Mouse (Mus musculus) spleen, postnatal 4 days (tissue): ENCODE measurements around the gene Sdf2.
"Not testable (repeated sequence)": the region's sequence is repeated elsewhere in the genome, so short reads cannot be mapped to it uniquely, and the experiment has no call there.

Experiments used
- DNase-seq, 2 experiments: peaks; one replicate each; pipeline ENCODE4 v3.0.0; 2022; ENCODE audit warnings: low spot score in 2 of 2

Gene Sdf2

DNA sequence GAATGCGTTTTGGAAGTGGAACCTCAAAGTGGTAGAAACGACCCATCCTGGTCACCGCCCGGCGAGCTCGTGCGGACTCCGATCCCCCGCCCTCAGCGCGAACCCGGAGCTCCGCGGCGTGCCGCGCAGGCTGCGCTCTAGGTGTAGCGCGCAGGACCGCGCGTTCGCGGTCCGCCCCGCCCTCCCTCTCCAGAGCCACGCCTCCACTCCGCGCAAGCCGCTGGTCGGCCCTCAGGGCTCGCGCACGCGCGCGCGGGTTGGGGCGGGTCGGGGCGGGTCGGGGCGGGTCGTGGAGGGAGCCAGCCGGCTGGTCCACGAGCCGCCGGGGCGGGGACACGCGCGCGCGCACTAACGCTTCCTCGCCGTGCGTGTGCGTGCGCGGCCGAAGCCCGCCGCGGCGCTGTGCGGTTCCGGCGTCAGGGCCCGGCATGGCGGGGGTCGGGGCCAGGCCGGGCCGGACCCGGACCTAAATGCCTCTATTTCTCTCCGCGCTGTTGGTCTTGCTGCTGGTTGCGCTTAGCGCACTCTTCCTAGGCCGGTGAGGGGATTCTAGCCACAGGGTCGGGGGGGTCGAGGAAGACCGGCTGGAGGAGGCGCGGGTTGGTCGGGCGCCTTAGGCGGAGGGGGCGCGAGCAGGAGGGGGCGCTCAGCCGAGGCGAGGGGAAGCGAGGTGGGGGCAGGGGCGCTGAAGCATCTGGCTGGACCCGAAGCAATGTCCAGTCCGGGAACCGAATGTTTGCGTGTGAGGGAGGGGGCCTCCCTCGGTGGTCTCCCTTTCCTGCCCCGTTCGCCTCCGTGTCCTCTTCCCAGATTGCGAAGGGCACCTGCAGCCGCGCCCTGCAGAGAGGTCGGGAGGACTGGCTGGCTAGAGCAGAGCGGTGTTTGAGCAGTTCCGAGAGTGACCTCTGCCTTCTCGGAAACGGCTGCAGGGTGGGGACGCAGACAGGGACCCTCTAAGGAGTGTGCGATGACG lies 16.1 kb downstream of the Sdf2 start, which contains the start of gene 2610507B11Rik:
TSS of gene 2610507B11Rik (plus strand) at position 373 of the 973 bp plus-strand sequence.
- peak; percentile 94 to 97 for DNase-seq

DNA sequence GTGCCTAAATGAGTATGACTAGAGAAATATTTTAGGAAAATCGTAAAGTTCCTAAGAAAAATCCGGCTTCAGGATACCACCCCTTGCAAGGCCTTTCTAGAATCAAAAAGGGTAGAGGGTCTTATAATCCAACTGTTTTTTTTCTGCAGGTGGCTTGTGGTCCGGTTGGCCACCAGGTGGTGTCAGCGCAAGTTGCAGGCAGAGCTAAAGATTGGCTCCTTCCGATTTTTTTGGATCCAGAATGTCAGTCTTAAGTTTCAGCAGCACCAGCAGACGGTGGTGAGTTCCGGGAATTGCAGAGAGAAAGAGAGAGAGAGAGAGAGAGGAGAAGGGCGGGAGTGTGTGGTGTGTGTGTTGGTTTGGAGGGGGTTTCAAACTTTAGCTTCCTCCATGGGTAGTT lies 17.0 kb downstream of the Sdf2 start:
- DNase-seq = peak; percentile 51 to 77

DNA sequence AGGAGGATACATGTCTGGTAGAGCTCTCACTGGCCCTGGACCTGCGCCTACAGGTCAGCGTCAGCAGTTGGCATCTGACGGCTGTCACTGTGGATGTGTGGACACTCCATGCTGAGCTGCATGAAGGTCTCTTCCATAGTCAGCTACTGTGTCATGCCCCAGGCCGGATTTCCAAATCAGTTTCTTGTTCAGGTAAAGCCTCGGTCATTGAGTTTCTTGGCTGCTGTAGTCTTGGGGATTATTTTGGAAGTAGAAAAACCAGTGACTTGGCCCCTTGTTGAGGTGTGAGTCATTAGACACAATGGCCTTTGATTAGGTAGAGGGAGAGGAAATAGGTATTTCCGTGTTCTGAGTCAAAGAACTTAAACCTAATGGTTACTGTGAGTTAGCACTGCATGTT lies 20.0 kb downstream of the Sdf2 start:
- DNase-seq = no peak

DNA sequence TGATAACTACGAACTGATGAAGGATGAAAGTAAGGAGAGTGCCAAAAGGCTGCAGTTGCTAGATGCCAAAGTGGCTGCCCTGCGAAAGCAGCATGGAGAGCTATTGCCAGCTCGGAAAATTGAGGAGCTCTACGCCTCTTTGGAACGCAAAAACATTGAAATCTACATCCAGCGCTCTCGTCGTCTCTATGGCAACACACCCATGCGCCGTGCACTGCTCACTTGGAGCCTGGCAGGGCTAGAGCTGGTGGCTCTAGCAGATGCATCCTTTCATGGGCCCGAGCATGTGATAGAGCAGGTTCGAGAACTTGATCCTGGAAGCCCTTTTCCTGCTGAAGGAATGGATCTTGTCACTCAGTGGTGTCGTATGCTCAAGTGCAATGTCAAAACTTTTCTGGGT lies 26.4 kb downstream of the Sdf2 start:
- DNase-seq = no peak

DNA sequence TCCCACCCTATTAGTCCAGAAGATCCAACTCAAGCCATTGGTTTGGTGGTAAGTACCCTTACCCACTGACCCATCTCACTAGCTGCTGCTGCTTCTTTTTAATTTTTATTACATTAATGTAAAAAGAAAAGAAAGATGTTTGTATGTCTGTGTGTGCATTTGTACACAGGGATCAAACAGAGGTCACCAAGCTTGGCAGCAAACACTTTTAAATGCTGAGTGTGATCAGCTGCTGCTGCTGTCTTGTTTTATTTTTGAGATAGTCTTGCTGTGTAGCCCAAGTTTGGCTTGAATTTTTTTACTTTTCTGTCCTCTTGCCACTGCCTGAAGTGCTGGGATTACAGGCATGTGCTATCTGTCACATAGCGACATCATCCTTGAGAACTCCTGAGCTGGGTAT lies 30.1 kb downstream of the Sdf2 start:
- DNase-seq = no peak

DNA sequence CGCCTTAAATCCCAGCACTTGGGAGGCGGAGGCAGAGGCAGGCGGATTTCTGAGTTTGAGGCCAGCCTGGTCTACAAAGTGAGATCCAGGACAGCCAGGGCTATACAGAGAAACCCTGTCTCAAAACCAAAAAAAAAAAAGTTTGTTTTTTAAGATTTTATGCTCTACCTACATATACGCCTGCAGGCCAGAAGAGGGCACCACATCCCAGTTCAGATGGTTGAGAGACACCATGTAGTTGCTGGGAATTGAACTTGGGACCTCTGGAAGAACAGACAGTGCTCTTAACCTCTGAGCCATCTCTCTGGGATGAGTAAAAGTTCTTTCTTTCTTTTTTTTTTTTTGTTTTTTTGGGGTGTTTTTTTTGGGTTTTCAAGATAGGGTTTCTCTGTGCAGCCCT lies 30.6 kb downstream of the Sdf2 start:
- DNase-seq = not testable (repeated sequence)

DNA sequence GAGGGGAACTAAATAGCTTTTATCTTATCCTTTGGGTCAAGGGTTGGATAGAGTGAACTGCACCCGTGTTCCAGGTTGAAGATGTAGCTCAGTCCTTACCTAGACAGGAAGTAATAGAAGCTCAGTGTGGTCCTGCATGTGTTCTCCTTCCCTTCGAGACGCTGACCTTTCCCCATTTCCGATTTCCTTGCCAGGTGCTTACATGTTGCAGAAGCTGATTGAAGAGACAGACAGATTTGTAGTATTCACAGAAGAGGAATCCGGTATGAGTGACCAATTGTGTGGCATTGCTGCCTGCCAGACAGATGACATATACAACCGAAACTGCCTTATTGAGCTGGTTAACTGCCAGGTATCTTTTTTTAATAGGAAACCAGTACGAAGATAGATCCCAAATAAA lies 33.3 kb downstream of the Sdf2 start:
- DNase-seq = no peak

DNA sequence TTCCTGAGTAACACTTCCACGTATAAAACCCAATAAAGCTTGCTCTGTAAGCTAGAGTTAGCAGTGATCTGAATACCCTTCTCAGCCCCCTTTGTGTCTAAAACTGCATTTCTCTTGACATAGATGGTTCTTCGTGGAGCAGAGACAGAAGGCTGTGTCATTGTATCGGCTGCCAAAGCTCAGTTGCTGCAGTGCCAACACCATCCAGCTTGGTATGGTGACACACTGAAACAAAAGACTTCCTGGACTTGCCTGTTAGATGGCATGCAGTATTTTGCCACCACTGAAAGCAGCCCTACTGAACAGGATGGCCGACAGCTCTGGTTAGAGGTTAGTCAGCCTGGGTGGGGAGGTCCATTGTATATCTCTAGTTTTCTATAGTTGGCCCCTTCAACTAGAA lies 34.0 kb downstream of the Sdf2 start:
- DNase-seq = no peak

DNA sequence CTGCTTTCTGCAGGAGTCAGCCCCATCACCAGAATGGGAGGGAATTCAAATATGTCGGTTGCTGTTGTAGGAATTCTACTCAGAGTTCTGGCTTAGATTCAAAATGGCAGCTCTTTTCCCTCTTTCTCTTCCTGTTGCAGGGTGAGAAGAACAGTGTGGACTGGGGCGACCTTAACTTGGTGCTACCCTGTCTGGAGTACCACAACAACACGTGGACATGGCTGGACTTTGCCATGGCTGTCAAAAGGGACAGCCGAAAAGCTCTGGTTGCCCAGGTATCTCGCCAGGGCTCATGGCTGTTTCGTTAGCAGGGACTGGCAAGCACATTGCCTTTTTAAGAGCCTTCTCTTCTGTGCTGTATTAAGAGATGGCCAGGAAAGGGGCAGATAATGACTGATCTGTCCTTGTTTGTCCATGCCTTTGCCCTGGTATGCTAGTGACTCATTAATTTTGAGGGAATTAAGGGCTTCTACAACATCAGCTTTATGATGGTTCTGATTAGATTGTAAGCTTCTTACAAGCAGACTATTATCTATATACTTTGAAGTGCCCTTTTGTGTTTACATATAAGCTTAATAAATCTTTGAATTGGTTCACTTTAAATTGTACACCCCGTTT lies 43.7 kb downstream of the Sdf2 start:
- DNase-seq = no peak

DNA sequence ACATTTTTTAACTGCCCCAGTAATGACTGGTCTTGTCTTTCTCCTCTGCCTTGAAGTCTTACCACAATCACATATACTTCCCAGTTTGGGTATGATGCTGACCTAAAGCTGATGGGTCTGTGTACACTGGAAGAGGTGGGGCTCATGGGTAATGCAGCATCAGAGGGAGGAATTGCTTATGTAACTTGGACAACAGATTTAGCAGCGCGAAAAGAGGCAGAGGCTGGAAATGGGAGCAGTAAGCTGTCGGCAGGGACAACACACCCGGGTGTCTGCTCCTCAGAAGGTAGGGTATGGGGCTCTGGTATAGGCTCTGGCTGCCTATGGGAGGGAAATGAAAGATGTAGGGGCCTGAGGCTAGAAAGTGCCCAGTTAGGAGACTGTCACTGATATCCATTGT lies 45.1 kb downstream of the Sdf2 start, which contains the start of gene BC030499:
TSS of gene BC030499 (plus strand) at position 188 of the 400 bp plus-strand sequence.
- DNase-seq = no peak

DNA sequence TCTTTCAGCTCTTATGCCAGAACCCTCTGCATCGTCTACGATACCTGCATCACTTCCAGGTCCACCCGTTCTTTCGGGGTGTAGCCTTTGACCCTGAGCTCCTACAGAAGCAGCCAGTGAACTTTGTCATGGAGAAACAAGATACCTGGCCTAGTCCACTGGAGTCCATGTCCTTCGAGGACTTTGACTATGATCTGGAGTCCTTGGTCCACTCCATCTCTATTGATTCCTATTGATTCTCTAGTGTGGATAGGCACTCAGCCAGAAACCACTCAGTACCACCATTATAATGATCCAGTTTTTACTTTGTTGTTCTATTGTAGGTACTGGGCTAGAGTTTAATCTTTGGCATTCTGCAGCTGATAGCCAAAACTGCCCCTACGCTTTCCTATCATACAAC lies 49.0 kb downstream of the Sdf2 start:
- DNase-seq = no peak

DNA sequence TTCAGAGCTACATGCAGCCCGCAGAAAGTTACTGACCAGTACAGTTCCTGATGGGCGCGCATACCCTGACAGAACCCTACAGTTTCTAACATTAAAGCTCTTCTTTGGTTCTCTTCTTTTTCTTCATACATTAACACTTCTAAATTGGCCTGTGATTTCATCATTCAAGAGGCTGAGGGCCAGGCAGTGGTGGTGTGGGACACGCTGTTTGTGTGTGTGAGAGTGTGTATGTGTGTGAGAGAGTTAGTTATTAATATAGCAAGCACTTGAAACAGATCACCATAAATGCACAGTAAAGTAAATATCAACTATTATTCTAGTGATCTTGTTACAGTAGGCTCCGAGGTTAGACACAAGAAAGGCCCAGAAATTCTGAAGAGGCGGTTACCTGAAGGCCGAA lies 55.4 kb downstream of the Sdf2 start:
- no peak for DNase-seq

DNA sequence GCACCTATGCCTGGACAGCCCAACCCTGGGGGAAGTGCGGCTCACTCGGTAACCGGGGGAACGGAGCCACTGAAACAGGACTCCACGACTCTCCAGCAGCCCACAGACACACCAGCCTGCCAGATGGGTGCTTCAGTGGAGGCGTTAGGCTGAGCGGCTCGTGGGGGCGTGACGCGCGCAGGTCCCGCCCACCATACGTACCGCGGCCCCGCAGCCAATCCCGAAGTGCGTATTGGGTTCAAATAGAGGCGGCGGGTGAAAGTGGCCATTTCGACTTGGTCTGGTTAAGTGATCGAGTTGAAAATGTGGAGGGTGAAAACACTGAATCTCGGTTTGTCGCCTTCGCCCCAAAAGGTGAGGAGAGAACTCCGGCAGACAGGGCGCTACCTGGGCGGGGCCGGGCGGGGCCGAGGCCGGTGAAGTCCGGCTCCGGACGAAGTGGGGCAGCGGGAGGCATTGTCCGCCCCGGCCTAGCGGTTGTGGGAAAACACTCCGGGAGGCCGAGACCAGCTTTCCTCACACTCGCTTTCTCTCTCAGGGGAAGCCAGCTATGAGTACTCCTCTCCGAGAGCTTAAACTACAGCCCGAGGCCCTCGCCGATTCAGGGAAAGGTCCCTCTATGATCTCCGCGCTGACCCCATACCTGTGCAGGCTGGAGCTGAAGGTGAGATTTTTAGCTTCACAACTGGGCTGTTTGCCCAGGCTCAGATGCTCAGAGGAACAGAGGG lies 56.0 kb downstream of the Sdf2 start, which contains the start of gene Spag5:
TSS of gene Spag5 (plus strand) at position 173 of the 728 bp plus-strand sequence.
- DNase-seq = peak; percentile 91 to 95
